Mouse (Mus musculus) hindbrain, embryonic 10.5 days (tissue): ENCODE measurements around the gene Rrp7a. TPM values are rescaled to one million over a fixed set of nuclear protein-coding genes. Genes with fewer than 3 reads are reported as not detected.
"Not testable (repeated sequence)": the region's sequence is repeated elsewhere in the genome, so short reads cannot be mapped to it uniquely, and the experiment has no call there.

Experiments
- DNase-seq: peaks from one replicate; pipeline ENCODE4 v3.0.0-alpha.2; 2017; ENCODE audit warnings: low spot score
- H3K27ac ChIP-seq: fragments of 300-500 bp; sonication (generic); 2 replicates; pipeline ENCODE4 v1.5.1; 2016; ENCODE audit warnings: mild to moderate bottlenecking, moderate library complexity
- H3K27me3 ChIP-seq: fragments of 300-500 bp; sonication (generic); 2 replicates; pipeline ENCODE4 v1.6.1; 2016; ENCODE audit warnings: mild to moderate bottlenecking; ENCODE audit not compliant: poor library complexity, insufficient read depth, severe bottlenecking
- H3K36me3 ChIP-seq: fragments of 300-500 bp; sonication (generic); 2 replicates; pipeline ENCODE4 v1.6.1; 2016; ENCODE audit warnings: mild to moderate bottlenecking, moderate library complexity
- H3K4me1 ChIP-seq: fragments of 300-500 bp; sonication (generic); replicated peaks from 2 replicates; pipeline ENCODE4 v1.6.1; 2016; ENCODE audit warnings: mild to moderate bottlenecking
- H3K4me3 ChIP-seq: fragments of 300-500 bp; sonication (generic); 2 replicates; pipeline ENCODE4 v1.5.1; 2016; ENCODE audit warnings: mild to moderate bottlenecking, moderate library complexity
- H3K9me3 ChIP-seq: fragments of 300-500 bp; sonication (generic); 2 replicates; pipeline ENCODE4 v1.6.1; 2016; ENCODE audit warnings: mild to moderate bottlenecking, moderate library complexity
- WGBS: fragments of 180-500 bp; shearing (Covaris S2); methylation state at CpG from one replicate; pipeline ENCODE4 v1.1.7; 2016; 5-methylcytosine and 5-hydroxymethylcytosine counted together
- polyA plus RNA-seq: library from polyadenylated mRNA; unstranded; fragments of >200 nt; fragmentation: Nextera tagmentation; extraction: Ambion mirVana; gene quantifications from 2 replicates; pipeline ENCODE4 v1.2.1, GENCODE M21; 2016

Gene Rrp7a
- polyA plus RNA-seq, 1 experiment from 2014 or later: 85.4 TPM

GRCm38 (mm10) chr15:83150694-83151093 is 28.1 kb upstream of the Rrp7a start:
- Histone ChIP-seq H3K9me3 (no peaks in the 10 kb centered on the region), H3K27me3 (no peaks in the 10 kb centered on the region), H3K36me3 (peaks cover 49% of the 10 kb centered on the region), H3K4me1 (peaks cover 12% of the 10 kb centered on the region), H3K4me3 (no peak overlapping the region), H3K27ac (no peak overlapping the region)
- no peak for DNase-seq
- WGBS: 87% methylated on average over 4 of the region's 4 CpGs

DNA sequence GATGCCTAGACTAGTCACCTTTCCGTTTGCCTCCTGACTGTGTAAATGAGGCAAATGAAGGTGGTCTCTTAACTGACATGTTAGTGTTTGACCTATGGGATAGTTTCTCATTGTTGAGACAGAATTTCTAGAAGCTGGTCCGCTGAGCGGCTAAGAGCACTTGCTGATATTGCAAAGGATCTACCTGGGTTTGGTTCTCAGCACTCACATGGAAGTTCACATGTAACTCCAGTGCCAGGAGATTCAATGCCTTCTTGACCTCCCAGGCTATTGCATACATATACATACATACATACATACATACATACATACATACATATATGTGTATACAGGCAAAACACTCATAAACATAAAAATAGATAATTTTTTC is 27.5 kb upstream of the Rrp7a start:
- Histone ChIP-seq H3K9me3 (no peaks in the 10 kb centered on the region), H3K4me1 (peaks cover 12% of the 10 kb centered on the region), H3K27me3 (no peaks in the 10 kb centered on the region), H3K27ac (peak overlapping the region; percentile 99), H3K4me3 (peak overlapping the region; percentile 96), H3K36me3 (peaks cover 49% of the 10 kb centered on the region)
- 35% methylated on average over 3 of the region's 3 CpGs for WGBS
- no peak for DNase-seq

DNA sequence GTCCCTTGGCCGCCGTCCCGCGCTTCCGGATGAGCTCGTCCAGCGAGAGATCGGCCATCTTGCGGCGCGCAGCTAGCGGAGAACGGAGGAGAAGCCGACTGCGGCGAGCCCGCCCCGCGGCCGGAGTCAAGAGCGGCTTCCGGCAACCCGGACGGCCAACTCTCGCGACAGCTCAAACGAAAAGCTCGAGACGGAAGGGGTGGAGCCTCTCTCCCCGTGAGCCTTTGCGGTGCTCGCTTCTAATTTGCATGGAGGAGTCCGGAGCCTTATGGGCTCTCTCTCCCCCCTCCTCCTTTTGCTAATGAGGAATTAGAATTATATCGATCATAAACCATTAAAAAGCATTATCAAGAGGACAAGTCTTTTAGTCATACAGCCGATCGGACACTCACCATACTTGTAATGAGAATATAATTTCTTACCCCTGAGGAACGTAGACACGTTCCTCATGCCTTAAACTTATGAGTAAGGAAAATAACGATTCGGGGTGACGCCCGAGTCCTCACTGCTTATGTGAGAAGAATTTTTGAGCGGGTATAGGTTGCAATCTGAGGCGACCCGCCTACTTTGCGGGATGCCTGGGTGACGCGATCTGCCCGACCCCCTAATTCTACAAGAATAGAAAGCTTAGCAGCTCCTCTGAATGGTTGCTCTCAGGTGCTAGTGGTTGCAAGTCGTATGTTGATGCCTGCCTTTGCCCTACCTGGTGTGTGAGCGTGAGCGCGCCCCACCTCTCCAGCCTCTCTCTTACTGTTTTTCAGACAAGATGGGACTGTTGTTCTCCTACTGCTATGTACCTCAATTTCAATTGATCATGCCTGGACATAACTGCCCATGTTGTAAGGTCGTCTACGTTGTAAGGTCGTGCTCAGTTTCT is 26.8 kb upstream of the Rrp7a start, which contains the start of gene Poldip3:
Gene Poldip3, minus strand, starts transcription at position 189 of the 877 bp plus-strand sequence.
- Histone ChIP-seq H3K9me3 (no peaks in the 10 kb centered on the region), H3K4me1 (peaks cover 17% of the 10 kb centered on the region), H3K36me3 (peaks cover 51% of the 10 kb centered on the region), H3K4me3 (peak within 1 kb of the TSS; percentile 96), H3K27ac (peak within 1 kb of the TSS; percentile 99), H3K27me3 (no peaks in the 10 kb centered on the region)
- peak; percentile 96 for DNase-seq
- WGBS: under 1% methylated on average over 56 of the region's 56 CpGs

DNA sequence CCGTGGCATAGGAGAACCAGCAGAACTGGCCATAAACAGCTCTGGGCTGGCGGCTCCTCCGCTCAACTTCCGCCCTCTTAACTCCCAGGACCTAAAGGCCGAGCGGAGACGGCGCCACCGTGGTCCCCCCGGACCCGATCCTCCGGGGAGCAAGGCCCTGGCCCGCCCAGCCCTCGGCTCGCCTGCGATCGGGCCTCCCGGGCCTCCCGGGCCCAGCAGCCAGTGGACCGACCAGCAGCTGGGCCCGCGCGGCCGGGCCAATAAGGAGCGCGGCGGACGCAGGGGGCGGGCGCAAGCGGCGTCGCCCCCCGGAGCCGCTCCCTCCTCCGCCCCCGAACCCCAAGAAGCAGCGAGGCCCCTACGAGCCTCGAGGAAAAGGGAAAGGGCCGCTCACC is 26.2 kb upstream of the Rrp7a start:
- DNase-seq: no peak
- Histone ChIP-seq H3K4me3 (peak overlapping the region; percentile 96), H3K27ac (peak overlapping the region; percentile 99), H3K4me1 (peaks cover 17% of the 10 kb centered on the region), H3K27me3 (no peaks in the 10 kb centered on the region), H3K9me3 (no peaks in the 10 kb centered on the region), H3K36me3 (peaks cover 50% of the 10 kb centered on the region)
- under 1% methylated on average over 31 of the region's 41 CpGs for WGBS

- WGBS: 4% methylated on average over 21 of the region's 21 CpGs
- no peak for DNase-seq
- no peaks in the 10 kb centered on the region for H3K9me3 ChIP-seq
- peaks cover 19% of the 10 kb centered on the region for H3K4me1 ChIP-seq
- H3K36me3 ChIP-seq: peaks cover 48% of the 10 kb centered on the region
- no peaks in the 10 kb centered on the region for H3K27me3 ChIP-seq
- H3K4me3 ChIP-seq: peak overlapping the region; percentile 96
- H3K27ac ChIP-seq: peak overlapping the region; percentile 99
Measured at GRCm38 (mm10) chr15:83148395-83148794, 25.8 kb upstream of the Rrp7a start.

- no peak for DNase-seq
- H3K4me1 ChIP-seq: peaks cover 32% of the 10 kb centered on the region
- no peaks in the 10 kb centered on the region for H3K9me3 ChIP-seq
- WGBS: 97% methylated on average over 6 of the region's 6 CpGs
- no peak overlapping the region for H3K4me3 ChIP-seq
- H3K27ac ChIP-seq: no peak overlapping the region
- H3K36me3 ChIP-seq: peaks cover 67% of the 10 kb centered on the region
- H3K27me3 ChIP-seq: no peaks in the 10 kb centered on the region
Measured at GRCm38 (mm10) chr15:83145541-83145940, 22.9 kb upstream of the Rrp7a start.

- peaks cover 23% of the 10 kb centered on the region for H3K4me1 ChIP-seq
- H3K36me3 ChIP-seq: peaks cover 83% of the 10 kb centered on the region
- no peak overlapping the region for H3K27ac ChIP-seq
- no peak for DNase-seq
- no peaks in the 10 kb centered on the region for H3K9me3 ChIP-seq
- 59% methylated on average over 5 of the region's 5 CpGs for WGBS
- H3K27me3 ChIP-seq: no peaks in the 10 kb centered on the region
- H3K4me3 ChIP-seq: no peak overlapping the region
Measured at GRCm38 (mm10) chr15:83142861-83143260, 20.3 kb upstream of the Rrp7a start.

DNA sequence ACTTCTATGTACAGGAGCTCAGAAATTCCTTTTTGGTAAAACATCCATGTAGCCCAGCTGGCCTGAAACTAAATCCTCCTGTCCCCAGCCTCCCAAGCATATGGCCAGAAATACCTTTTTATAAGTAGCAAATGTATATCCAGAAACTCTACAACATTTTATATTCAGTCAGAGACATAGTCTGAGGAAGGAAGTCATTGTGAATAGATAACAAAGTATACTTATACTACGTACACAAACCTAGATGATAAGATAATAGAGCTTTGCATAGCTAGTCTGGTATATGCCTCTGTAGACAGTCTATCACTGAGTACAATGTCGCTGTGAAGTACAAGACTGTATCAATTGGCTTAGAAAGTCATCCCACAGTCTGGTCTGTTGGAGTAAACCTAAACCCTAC is 13.1 kb upstream of the Rrp7a start:
- WGBS: 94% methylated on average over 2 of the region's 2 CpGs

GRCm38 (mm10) chr15:83134671-83135070 is 12.1 kb upstream of the Rrp7a start:
- Histone ChIP-seq H3K9me3 (no peaks in the 10 kb centered on the region), H3K4me3 (no peak overlapping the region), H3K27me3 (no peaks in the 10 kb centered on the region), H3K27ac (no peak overlapping the region), H3K36me3 (peaks cover 94% of the 10 kb centered on the region), H3K4me1 (no peaks in the 10 kb centered on the region)
- 93% methylated on average over 6 of the region's 6 CpGs for WGBS
- DNase-seq: no peak

More for the DNA sequence above, 13.1 kb upstream of the Rrp7a start:
- Histone ChIP-seq H3K9me3 (no peaks in the 10 kb centered on the region), H3K4me3 (no peak overlapping the region), H3K27me3 (no peaks in the 10 kb centered on the region), H3K4me1 (no peaks in the 10 kb centered on the region), H3K27ac (no peak overlapping the region), H3K36me3 (peaks cover 90% of the 10 kb centered on the region)
- DNase-seq: no peak

GRCm38 (mm10) chr15:83129530-83130231 is 7.1 kb upstream of the Rrp7a start:
- Histone ChIP-seq H3K4me1 (0 out of 2 replicates have a peak, but pooled peaks cover 5% of the 10 kb centered on the region), H3K36me3 (peaks cover 97% of the 10 kb centered on the region), H3K4me3 (no peak overlapping the region), H3K27ac (no peak overlapping the region), H3K9me3 (no peaks in the 10 kb centered on the region), H3K27me3 (no peaks in the 10 kb centered on the region)
- WGBS: 92% methylated on average over 7 of the region's 7 CpGs
- no peak for DNase-seq

DNA sequence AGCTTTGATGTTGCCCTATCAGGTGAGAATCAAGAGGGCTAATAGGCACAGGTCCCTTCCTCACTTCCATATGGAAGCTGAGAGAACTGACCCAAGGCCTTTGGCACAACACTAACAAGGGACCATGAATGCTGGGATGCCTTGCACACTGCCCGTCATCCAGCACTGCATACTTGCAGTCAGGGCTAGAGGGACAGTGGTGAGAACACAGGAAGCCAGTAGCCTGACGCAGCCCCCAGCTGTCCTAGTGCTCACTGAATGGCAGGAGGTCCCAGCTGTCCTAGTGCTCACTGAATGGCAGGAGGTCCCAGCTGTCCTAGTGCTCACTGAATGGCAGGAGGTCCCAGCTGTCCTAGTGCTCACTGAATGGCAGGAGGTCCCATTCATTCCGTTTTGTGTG is 4.4 kb upstream of the Rrp7a start:
- H3K36me3 ChIP-seq: peaks cover 77% of the 10 kb centered on the region
- H3K4me1 ChIP-seq, H3K4me3 ChIP-seq, H3K27ac ChIP-seq, H3K9me3 ChIP-seq, H3K27me3 ChIP-seq, DNase-seq: not testable (repeated sequence)
- 73% methylated on average over 3 of the region's 3 CpGs for WGBS

- WGBS: 92% methylated on average over 9 of the region's 9 CpGs
- DNase-seq: no peak
- no peaks in the 10 kb centered on the region for H3K27me3 ChIP-seq
- peaks cover 72% of the 10 kb centered on the region for H3K36me3 ChIP-seq
- H3K4me1 ChIP-seq: peaks cover 9% of the 10 kb centered on the region
- no peak overlapping the region for H3K4me3 ChIP-seq
- no peak overlapping the region for H3K27ac ChIP-seq
- H3K9me3 ChIP-seq: no peaks in the 10 kb centered on the region
Measured at GRCm38 (mm10) chr15:83126582-83126981, 4.0 kb upstream of the Rrp7a start.

- Histone ChIP-seq H3K27me3 (no peaks in the 10 kb centered on the region), H3K27ac (no peak overlapping the region), H3K36me3 (peaks cover 61% of the 10 kb centered on the region), H3K4me3 (no peak overlapping the region), H3K4me1 (peaks cover 16% of the 10 kb centered on the region), H3K9me3 (no peaks in the 10 kb centered on the region)
- DNase-seq: no peak
- WGBS: 71% methylated on average over 5 of the region's 5 CpGs
Measured at GRCm38 (mm10) chr15:83124625-83125024, 2.0 kb upstream of the Rrp7a start.
